Mouse (Mus musculus) liver, embryonic 16.5 days (tissue): ENCODE results near the gene Flad1. TPM values are rescaled to one million over a fixed set of nuclear protein-coding genes. Genes with fewer than 3 reads are reported as not detected.

Source experiments
- ATAC-seq: fragments of 200-750 bp; cut with Nextera tagmentation; 2 replicates; pipeline ENCODE4 v1.8.0; 2017; ENCODE audit warnings: low read depth, mild to moderate bottlenecking, moderate number of reproducible peaks, moderate library complexity
- H3K27ac ChIP-seq: fragments of 300-500 bp; sonication (generic); 2 replicates; pipeline ENCODE4 v1.5.1; 2014; ENCODE audit warnings: mild to moderate bottlenecking, low read length
- H3K27me3 ChIP-seq: fragments of 300-500 bp; sonication (generic); 2 replicates; pipeline ENCODE4 v1.6.1; 2014; ENCODE audit warnings: low read depth, low read length, mixed read lengths; ENCODE audit not compliant: control insufficient read depth, insufficient read depth
- H3K36me3 ChIP-seq: fragments of 300-500 bp; sonication (generic); 2 replicates; pipeline ENCODE4 v1.6.1; 2014; ENCODE audit warnings: mild to moderate bottlenecking; ENCODE audit not compliant: control insufficient read depth, insufficient read depth
- H3K4me1 ChIP-seq: fragments of 300-500 bp; sonication (generic); 2 replicates; pipeline ENCODE4 v1.6.1; 2014; ENCODE audit warnings: low read depth, low read length, mixed read lengths; ENCODE audit not compliant: control insufficient read depth
- H3K4me2 ChIP-seq: fragments of 300-500 bp; sonication (generic); 2 replicates; pipeline ENCODE4 v1.6.1; 2014; ENCODE audit warnings: low read depth, low read length, mixed read lengths
- H3K4me3 ChIP-seq: fragments of 300-500 bp; sonication (generic); 2 replicates; pipeline ENCODE4 v1.5.1; 2014; ENCODE audit warnings: low read depth, mild to moderate bottlenecking, low read length
- H3K9ac ChIP-seq: fragments of 300-500 bp; sonication (generic); 2 replicates; pipeline ENCODE4 v1.6.1; 2014; ENCODE audit warnings: low read depth, low read length
- H3K9me3 ChIP-seq: fragments of 300-500 bp; sonication (generic); replicated peaks from 2 replicates; pipeline ENCODE4 v1.6.1; 2016; ENCODE audit warnings: low read length; ENCODE audit not compliant: control insufficient read depth
- WGBS: fragments of 180-500 bp; shearing (Covaris S2); extraction: QIAGEN DNeasy Blood & Tissue Kit; methylation state at CpG from one replicate; pipeline ENCODE4 v1.1.7; 2014; ENCODE audit not compliant: insufficient replicate concordance; 5-methylcytosine and 5-hydroxymethylcytosine counted together
- polyA plus RNA-seq: library from polyadenylated mRNA; unstranded; fragments of >200 nt; fragmentation: Nextera tagmentation; extraction: Ambion mirVana; gene quantifications from 2 replicates; pipeline ENCODE4 v1.2.1, GENCODE M21; 2015

Flad1 gene
- polyA plus RNA-seq: 14.9 and 15.1 TPM in 2 replicates

- H3K36me3 ChIP-seq: peaks cover 35% of the 10 kb centered on the region
- peak within 1 kb of the TSS; percentile 70 for H3K9ac ChIP-seq
- peak within 1 kb of the TSS; percentile 5 for H3K27ac ChIP-seq
These were observed at the start of gene Flad1 for GRCm38 (mm10) chr3:89411490-89412393. Flad1 (minus strand) TSS chr3:89411870.

GRCm38 (mm10) chr3:89458965-89459807 lies 47.5 kb upstream of the Flad1 start:
- 1% methylated on average over 34 of the region's 36 CpGs for WGBS
- peak overlapping the region; percentile 79 for H3K27ac ChIP-seq
- peaks cover 21% of the 10 kb centered on the region for H3K4me1 ChIP-seq
- peak overlapping the region; percentile 93 for H3K4me2 ChIP-seq
- no peaks in the 10 kb centered on the region for H3K27me3 ChIP-seq
- H3K9ac ChIP-seq: peak overlapping the region; percentile 76
- no peaks in the 10 kb centered on the region for H3K36me3 ChIP-seq
- H3K4me3 ChIP-seq: peak overlapping the region; percentile 78
- no peaks in the 10 kb centered on the region for H3K9me3 ChIP-seq
- peak; percentile 88 for ATAC-seq

More at GRCm38 (mm10) chr3:89411490-89412393, at the start of gene Flad1:
- Histone ChIP-seq H3K4me1 (peaks cover 12% of the 10 kb centered on the region), H3K4me2 (peak within 1 kb of the TSS; percentile 76), H3K4me3 (peak within 1 kb of the TSS; percentile 71), H3K9me3 (no peaks in the 10 kb centered on the region), H3K27me3 (no peaks in the 10 kb centered on the region)
- WGBS: 5% methylated on average over 28 of the region's 28 CpGs
- peak; percentile 100 for ATAC-seq

- H3K4me3 ChIP-seq: peak overlapping the region; percentile 78
These were observed 46.8 kb upstream of the Flad1 start for GRCm38 (mm10) chr3:89458372-89458964.

GRCm38 (mm10) chr3:89456726-89457665 lies 45.3 kb upstream of the Flad1 start:
- Histone ChIP-seq H3K9ac (no peak overlapping the region), H3K4me3 (no peak overlapping the region), H3K4me2 (no peak overlapping the region), H3K27me3 (no peaks in the 10 kb centered on the region), H3K4me1 (peaks cover 21% of the 10 kb centered on the region), H3K27ac (no peak overlapping the region), H3K9me3 (no peaks in the 10 kb centered on the region), H3K36me3 (no peaks in the 10 kb centered on the region)
- 0 out of 2 replicates have a peak, but pooled peaks have one; percentile 10 for ATAC-seq
- 33% methylated on average over 10 of the region's 10 CpGs for WGBS

More at GRCm38 (mm10) chr3:89458372-89458964, 46.8 kb upstream of the Flad1 start:
- H3K4me1 ChIP-seq: peaks cover 21% of the 10 kb centered on the region
- 0 out of 2 replicates have a peak overlapping the region, but pooled peaks have one; percentile 1 for H3K9ac ChIP-seq
- H3K27ac ChIP-seq: peak overlapping the region; percentile 74
- peak; percentile 65 for ATAC-seq
- no peaks in the 10 kb centered on the region for H3K9me3 ChIP-seq
- whole genome bisulfite sequencing: 37% methylated on average over 13 of the region's 13 CpGs
- H3K27me3 ChIP-seq: no peaks in the 10 kb centered on the region
- H3K36me3 ChIP-seq: no peaks in the 10 kb centered on the region
- H3K4me2 ChIP-seq: peak overlapping the region; percentile 93

- H3K36me3 ChIP-seq: no peaks in the 10 kb centered on the region
- ATAC-seq: no peak
- H3K4me3 ChIP-seq: no peak overlapping the region
- peaks cover 21% of the 10 kb centered on the region for H3K4me1 ChIP-seq
- no peak overlapping the region for H3K4me2 ChIP-seq
- WGBS: 43% methylated on average over 1 of the region's 1 CpGs
- H3K27me3 ChIP-seq: no peaks in the 10 kb centered on the region
- H3K27ac ChIP-seq: no peak overlapping the region
- H3K9ac ChIP-seq: no peak overlapping the region
- no peaks in the 10 kb centered on the region for H3K9me3 ChIP-seq
These were observed 44.2 kb upstream of the Flad1 start for GRCm38 (mm10) chr3:89455786-89456285.

- H3K9me3 ChIP-seq: no peaks in the 10 kb centered on the region
- H3K27ac ChIP-seq: no peak within 1 kb of the TSS
- H3K4me2 ChIP-seq: no peak within 1 kb of the TSS
- H3K36me3 ChIP-seq: no peaks in the 10 kb centered on the region
- H3K9ac ChIP-seq: no peak within 1 kb of the TSS
- 68% methylated on average over 10 of the region's 10 CpGs for WGBS
- no peaks in the 10 kb centered on the region for H3K27me3 ChIP-seq
- H3K4me3 ChIP-seq: no peak within 1 kb of the TSS
- H3K4me1 ChIP-seq: peaks cover 19% of the 10 kb centered on the region
- ATAC-seq: no peak
These were observed 42.9 kb upstream of the Flad1 start, which contains the start of gene Pmvk for GRCm38 (mm10) chr3:89454401-89455177. Pmvk (plus strand) TSS chr3:89454541.

- Histone ChIP-seq H3K9ac (no peak overlapping the region), H3K4me2 (no peak overlapping the region), H3K27ac (no peak overlapping the region), H3K9me3 (no peaks in the 10 kb centered on the region), H3K4me3 (no peak overlapping the region), H3K36me3 (no peaks in the 10 kb centered on the region), H3K4me1 (peaks cover 16% of the 10 kb centered on the region), H3K27me3 (no peaks in the 10 kb centered on the region)
- no peak for ATAC-seq
- WGBS: 77% methylated on average over 1 of the region's 1 CpGs
These were observed 40.2 kb upstream of the Flad1 start for GRCm38 (mm10) chr3:89451916-89452315.
